Mouse (Mus musculus) forelimb bud, embryonic 11.5 days (tissue): ENCODE measurements around the gene Cd320.
A peak's percentile ranks its signal among the peaks of the same experiment; 100 is the strongest.
"Not testable (repeated sequence)": the region's sequence is repeated elsewhere in the genome, so short reads cannot be mapped to it uniquely, and the experiment has no call there.

Experiments
- DNase-seq: peaks from one replicate; pipeline ENCODE4 v3.0.0-alpha.2; 2012; ENCODE audit warnings: low read depth, low spot score

The Cd320 gene

DNA sequence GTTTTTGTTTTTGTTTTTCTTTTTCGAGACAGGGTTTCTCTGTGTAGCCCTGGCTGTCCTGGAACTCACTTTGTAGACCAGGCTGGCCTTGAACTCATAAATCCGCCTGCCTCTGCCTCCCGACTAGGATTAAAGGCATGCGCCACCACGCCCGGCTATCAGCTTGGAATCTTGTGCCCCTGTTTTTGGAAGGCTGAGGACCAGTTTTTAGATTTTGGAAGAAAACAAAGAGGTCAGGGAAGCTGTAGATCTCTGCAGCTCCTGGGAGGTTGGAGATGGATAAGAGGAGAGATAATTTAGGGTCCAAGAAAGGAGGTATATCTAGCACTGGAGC, 17.9 kb upstream of the Cd320 start:
- not testable (repeated sequence) for DNase-seq

DNA sequence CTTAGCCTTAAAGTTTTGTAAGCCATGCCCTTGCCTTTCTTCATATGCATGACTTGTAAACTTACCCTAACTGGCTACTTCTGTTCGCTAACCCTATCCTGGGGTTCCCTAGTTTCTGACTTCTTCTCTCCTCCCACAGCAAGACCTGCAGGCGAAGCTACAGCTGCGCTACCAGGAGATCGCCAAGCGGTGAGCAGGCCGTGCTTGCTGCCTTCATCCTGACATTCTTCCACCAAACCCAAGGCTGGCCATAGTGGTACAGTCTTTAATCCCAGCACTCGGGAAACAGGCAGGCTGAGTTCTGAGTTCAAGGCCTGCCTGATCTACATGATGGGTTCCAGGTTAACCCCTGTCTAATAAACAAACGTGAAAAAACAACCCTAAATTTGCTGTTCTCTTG, 17.4 kb upstream of the Cd320 start:
- no peak for DNase-seq

DNA sequence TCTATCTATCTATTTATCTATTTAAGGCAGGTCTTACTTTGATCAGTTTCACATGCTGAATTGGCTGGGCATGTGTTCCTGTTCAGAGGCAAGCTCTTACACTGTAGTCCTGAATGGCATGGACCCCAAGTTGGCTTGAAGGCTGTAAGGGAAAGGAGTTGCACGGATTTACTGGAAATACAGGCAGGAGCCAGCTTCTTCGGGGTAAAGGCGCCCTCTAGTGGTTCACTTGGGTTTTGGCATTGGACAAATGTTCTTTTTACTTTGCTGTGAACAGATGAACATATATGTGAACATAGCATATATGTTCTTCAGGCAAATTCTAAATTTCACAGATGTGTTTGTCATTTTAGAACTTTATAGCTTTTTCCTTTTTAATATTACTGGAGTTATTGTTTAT, 16.0 kb upstream of the Cd320 start:
- DNase-seq, result peak; percentile 83

DNA sequence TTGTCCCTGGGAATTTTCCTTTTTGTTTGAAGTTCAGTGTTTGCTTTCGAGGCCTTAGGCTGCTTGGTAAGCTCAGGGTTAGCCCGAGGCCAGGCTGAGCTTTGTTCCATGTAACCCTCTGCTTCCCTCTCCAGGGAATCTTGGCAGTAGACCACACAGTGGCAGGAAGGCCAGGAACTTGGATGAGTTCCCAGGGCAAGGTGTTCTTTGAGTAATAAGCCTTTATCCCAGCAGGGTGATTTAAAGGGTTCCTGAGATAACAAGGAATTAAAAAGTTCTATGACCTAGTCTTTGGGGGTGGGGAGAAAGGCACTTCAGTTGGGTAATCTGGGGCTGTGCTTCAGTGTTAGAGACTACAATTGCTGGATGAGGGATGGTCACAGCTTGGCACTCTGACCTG, 14.0 kb upstream of the Cd320 start:
- DNase-seq, result no peak

DNA sequence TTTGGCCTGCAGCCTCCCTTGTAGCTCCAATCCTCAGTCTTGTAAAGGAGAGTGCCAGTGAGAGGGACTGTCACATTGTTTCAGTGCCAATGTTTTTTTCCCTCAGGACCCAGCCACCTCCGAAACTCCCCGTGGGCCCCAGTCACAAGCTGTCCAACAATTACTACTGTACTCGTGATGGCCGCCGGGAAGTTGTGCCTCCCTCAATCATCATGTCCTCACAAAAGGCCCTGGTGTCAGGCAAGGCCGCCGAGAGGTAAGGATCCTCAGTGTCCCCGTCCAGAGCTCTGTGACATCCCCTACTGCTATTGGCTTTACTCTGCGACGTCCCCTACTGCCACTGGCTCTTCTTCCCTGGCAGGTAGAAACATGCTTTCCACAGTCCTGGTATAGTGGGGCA, 13.3 kb upstream of the Cd320 start:
- no peak for DNase-seq

DNA sequence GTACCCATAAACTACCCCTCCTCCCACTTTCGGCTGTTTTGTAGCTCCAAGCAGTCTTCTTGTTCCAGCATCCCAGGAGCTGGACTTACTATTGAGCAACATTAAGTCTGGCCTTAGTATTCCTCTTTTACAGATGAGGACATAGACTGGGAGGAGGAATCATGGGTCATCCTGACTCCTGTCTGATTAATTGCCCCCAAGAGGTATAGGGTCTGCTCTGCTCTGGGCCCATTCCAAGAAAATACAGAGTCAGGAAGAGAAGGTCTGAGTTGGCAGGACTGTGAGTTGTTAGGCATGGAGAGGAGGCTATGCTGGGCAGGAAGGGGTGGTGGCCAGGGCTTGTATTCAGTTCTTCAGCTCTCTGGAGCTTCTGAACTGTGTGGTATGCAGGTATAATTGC, 1.3 kb downstream of the Cd320 start:
- DNase-seq, result no peak

DNA sequence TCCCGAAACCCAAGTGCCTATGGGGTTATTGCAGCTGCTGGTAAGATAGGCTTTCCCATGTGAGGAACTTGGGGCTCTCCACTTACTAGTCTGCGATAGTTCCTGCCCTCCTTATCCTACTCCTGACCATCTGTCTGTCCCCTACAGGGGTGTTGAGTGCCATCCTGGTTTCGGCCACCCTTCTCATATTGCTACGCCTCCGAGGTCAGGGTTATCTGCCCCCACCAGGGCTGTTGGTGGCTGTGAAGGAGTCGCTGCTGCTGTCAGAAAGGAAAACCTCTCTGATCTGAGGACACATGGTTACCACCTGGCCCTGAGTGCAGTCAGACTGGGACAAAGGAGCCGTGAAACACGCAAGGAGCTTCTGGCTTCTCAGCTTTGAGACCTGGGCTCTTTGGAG, 5.2 kb downstream of the Cd320 start:
- DNase-seq, result no peak

DNA sequence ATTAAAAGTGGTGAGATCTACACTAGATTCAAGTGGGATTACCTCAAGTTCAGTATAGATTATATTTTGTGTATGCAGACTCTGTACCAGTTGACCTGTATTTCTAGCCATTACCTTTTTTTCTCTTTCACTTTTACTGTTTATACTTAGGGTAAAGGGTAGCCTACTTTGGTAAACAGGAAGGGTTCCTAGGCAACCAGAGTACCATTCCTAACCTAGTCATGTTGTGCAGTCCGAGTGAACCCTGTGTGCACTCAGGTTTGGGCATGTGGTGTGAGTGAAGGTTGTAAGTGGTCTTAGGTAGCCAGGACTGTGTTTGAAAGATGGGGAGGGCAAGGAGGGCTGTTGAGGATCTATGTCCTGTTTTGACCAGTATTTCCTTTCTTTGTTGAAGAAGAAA, 8.4 kb downstream of the Cd320 start:
- DNase-seq, result no peak

DNA sequence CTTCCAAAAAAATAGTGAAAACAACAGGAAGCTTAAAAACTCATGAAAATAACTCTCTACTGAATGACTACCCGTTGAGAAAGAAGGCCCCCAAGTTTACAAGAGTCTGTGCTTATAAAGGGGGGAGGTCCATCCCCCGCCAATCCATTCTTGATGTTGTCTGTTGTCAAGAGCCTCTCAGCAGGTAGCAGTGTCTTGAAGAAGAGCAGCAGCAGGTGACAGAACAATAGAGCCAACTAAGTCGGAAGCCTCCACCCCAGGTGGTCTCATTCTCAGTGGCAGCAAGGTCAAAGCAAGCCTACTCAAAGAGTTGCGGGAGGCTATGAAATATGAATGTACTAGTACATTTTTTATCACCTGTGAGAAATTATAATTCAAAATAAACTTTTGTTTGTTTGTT, 14.9 kb downstream of the Cd320 start:
- no peak for DNase-seq

DNA sequence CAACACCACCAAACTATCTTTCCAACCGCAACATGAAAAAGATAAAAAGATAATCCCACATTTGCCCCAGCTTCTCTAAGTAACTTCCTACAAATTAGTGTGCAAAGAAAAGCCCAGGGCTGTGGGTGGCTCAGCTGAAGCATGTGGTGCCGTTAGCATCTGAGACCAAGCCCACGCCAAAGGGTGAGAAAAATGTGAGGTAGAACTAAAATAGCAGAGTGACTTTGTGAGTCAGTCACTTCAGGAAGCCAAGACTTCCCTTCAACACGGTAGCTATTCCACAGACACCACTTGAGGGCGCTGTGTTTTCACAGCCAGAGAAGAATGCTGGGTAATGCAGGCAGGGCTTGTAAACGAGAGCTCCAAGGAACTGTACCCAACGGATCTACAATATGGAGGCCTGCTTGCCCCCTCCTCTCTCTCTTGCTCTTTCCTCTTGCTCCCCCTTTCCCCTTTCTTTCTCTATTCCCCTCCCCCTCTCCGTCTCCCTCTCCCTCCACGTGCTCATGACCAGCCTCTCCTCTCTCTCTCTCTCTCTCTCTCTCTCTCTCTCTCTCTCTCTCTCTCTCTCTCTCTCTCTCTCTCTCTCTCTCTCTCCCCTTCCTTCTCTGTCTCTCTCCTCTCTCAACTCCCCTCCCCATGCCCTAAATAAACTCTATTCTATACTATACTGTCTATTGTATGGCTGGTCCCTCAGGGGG, 22.6 kb downstream of the Cd320 start:
- peak; percentile 30 for DNase-seq

DNA sequence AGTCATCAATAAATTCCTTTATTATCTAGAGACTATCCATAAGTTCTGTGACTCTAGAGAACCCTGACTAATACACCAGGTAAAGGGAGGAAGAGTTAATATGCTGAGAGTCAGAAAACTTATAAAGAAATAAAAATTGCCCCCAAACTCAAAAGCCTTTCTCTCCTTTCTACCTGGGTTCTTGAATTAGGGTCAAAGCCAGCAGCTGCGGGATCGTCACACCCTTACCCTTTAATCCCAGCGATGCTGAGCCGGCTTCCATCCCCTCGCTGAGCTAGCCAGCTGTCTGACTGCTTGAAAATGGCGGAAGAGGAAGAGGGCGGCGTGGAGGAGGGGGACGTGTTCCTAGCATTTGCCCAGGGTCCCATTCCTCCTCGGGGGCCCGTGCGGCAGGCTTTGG, 30.6 kb downstream of the Cd320 start, which contains the start of gene Gm7029:
TSS of gene Gm7029 (plus strand) at position 301 of the 400 bp plus-strand sequence.
- DNase-seq, result not testable (repeated sequence)

DNA sequence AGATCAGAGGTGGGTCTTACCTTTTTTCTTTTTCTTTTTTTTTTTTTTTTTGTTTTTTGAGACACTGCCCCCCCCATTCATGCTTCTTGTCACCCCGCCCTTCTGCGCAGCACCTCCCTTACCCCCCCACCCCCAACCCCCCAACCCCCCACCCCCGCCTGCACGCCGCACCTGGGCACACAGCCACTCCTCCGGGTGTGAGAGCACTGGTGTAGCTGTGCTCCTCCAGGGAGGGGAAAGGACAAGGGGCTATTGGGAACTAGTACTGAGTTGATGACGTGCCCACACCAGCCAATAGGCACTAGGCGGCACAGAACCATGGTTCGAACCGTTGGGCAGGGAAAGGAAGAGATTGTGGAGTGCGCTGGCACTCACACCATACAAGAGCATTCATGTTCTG, 31.5 kb downstream of the Cd320 start:
- DNase-seq, result no peak

DNA sequence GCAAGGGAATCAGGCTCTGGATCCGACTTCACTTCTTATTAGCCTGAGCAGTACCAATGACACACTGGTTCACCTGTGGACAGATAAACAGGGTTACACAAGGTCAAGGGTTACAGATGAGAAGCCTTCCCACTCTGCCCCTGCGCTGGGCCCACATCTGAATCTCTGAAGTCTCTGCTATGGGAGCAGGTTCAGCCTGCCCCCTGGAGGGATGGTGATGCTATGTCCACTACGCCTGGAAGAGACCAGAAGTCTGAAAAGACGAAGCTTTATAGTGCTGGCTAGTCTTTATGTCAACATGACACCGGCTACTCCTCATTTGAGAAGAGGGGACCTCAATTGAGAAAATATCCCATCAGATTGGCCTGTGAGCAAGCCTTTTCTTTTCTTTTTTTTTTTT, 32.9 kb downstream of the Cd320 start:
- not testable (repeated sequence) for DNase-seq

DNA sequence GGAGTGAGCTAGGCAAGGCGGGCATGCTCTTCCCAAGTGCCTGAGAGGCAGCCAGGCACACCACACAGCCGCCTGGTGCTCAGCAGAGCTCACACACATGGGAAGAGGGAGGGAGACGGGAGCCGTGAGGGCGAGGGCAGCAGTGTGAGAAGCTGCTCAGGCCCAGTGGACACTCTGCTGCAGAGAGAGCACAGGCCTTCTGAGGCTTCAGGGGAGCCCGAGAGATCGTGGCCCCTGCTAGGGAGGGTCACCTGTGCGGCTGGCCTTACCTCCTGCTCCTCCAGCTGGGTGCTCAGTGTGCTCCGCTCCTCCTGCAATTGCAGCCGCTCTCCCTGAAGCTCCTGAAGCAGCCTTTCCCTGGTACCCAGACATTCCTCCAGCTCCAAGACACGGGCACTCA, 41.4 kb downstream of the Cd320 start:
- not testable (repeated sequence) for DNase-seq

DNA sequence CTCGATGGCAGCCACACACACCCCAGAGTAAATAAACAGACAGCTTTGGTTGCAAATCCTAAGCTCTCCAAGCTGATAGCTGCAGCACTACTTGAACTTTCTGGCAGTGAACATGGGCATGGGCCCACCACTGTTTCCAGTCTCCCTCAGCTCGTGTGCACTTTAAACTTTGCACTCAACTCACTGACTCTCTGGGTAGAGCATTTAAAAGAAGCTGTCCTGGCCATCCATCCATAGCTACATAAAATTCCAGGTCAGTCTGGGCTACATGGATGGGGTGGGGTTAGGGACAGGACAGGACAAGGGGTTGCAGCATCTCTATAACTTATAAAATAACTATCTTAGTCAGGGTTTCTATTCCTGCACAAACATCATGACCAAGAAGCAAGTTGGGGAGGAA, 44.9 kb downstream of the Cd320 start:
- DNase-seq, result not testable (repeated sequence)

DNA sequence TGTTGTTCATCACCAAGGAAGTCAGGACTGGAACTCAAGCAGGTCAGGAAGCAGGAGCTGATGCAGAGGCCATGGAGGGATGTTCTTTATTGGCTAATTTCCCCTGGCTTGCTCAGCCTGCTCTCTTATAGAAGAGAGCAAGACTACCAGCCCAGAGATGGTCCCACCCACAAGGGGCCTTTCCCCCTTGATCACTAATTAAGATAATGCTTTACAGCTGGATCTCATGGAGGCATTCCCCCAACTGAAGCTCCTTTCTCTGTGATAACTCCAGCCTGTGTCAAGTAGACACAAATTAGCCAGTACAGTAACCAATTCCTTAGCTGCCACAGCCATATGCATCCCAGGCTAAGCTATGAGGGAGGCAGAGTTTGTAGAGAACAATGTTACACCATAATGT, 45.3 kb downstream of the Cd320 start:
- DNase-seq, result not testable (repeated sequence)

DNA sequence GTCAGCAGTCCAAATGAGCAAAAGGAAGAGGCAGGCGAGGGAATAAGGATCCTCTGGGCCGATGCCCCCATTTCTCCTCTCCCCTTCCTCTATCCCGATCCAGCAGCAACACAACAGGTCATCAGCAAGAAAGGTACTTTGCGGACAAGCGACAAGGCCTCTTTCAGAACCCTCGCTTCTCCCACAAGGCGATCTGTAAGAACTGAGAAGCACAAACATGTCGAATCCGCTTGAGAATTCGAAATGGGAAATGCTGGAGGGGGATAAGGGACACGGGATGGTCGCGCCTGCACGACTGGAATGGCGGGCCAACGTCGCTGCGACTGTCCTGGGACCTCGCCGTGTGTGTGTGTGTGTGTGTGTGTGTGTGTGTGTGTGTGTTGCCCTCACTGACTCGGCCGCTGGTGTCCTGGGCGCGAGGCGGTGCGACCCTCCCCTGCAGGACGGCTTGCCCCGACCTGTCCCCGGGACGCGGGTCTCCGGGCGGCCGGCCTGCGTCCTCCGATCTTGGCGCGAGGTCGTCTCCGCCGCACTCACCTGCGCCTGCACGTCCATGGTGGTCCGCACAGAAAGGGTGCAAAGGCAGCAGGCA, 47.1 kb downstream of the Cd320 start:
- DNase-seq, result not testable (repeated sequence)

DNA sequence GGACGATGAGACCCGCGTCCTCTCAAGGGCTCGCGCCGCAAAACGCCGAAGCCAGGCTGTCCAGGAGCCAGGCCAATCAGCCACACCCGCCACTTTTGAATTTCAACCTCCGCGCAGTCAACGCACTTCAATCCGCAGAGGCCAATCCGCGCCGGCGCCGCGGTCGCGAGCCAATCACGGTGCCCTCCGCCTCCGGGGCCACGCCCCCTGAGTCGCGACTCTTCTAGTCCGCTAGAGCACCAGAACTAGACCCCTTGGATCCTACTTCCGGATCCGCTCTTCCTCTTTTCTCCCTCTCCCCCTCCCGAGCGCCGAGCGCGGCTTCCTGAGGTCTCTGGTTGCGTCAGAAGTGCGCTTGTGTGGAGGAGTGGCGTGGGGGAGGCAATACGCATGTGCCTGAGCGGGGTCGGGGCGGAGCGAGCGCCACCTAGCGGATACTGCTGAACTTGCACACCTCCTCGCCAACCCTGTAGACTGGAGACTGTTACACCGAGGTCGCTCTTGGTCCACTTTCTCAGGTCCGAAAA, 47.7 kb downstream of the Cd320 start, which contains the start of gene Kifc1:
TSS of gene Kifc1 (minus strand) at position 129 of the 527 bp plus-strand sequence.
- peak; percentile 100 for DNase-seq

DNA sequence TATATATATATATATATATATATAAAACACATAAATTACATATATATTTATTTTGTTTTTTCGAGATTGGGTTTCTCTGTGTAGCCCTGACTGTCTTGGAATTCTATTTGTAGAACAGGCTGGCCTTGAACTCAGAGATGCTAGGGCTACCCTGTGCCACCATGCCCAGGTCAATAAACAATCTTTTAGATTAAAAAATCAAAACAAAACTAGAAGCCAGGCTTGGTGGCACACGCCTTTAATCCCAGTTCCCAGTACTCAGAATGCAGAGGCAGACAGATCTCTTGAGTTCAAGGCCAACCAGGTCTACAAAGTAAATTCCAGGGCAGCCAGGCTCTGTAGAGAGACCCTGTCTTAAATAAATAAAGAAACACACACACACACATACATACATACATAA, 48.5 kb downstream of the Cd320 start:
- no peak for DNase-seq

DNA sequence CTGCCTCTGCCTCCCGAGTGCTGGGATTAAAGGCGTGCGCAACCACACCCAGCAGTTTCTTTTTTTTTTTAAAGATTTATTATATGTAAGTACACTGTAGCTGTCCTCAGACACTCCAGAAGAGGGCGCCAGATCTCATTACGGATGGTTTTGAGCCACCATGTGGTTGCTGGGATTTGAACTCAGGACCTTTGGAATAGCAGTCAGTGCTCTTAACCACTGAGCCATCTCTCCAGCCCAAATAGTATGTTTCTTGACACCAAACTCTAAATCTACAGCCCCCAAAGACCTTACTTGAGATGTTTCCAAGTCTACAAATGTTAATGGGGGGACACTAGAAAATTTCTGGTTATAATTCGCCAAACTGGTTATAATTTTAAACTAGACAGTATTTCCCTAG, 49.0 kb downstream of the Cd320 start:
- not testable (repeated sequence) for DNase-seq

DNA sequence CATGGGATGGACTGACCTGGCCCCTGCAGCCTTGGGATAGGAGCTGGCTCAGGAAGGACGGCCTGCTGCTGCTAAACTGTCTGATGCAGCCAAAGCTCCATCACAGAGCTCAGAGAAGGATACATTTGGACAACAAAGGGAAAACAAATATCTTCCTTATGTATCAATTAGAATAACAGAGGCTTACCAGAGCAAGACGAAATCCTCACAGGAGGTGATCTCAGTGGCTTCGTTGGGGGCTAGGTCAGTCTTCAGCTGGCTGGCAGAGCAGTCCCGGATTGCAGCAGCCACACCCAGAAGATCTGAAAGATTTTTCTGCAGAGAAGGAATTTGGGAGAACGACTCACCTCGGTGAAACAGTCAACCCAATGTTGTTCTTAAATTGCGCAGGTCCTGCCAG, 49.5 kb downstream of the Cd320 start:
- DNase-seq, result no peak

DNA sequence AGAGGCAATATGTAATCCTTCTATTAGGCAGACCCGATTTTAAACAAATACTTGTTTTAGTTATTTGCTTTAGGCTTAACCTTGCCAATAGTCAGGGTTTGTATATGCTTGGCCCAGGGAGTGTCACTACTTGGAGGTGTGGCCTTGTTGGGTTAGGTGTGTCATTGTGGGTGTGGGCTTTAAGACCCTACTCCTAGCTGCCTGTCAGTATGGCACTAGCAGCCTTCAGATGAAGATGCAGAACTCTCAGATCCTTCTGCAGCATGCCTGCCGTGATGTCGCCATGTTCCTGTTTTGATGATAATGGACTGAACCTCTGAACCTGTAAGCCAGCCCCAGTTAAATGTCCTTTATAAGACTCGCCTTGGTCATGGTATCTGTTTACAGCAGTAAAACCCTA, 50.1 kb downstream of the Cd320 start:
- DNase-seq, result not testable (repeated sequence)

DNA sequence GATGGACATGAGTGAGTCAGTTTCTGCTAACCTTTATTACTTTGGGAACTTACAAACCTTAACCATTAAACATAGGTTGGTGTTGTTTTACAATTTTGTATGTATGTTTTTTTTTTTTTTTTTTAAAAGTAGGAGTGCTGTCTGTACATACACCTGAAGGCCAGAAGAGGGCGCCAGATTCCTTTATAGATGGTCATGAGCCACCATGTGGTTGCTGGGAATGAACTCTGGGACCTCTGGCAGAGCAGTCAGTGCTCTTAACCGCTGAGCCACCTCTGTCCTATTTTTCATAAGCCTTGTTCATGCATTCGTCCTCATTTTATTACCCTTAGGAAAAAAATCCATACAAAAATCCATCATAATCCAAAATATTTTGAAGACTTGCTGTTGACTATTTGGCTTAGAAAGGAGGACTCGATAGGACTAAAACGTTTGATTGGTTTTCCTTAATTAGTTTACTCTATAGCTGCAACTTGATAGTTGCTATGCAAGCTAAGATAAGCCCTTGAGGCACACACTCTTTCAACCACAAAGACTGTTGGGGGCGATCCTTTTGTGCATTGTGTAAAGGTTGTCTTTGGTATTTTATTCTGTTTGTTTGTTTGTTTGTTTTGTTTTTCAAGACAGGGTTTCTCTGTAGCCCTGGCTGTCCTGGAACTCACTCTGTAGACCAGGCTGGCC, 54.4 kb downstream of the Cd320 start:
- peak; percentile 70 for DNase-seq
